Mouse (Mus musculus) heart, embryonic 12.5 days (tissue): ENCODE data around the gene Zfp286. TPM values are rescaled to one million over a fixed set of nuclear protein-coding genes. Genes with fewer than 3 reads are reported as not detected.
A peak's percentile ranks its signal among the peaks of the same experiment; 100 is the strongest.
"Not testable (repeated sequence)": the region's sequence is repeated elsewhere in the genome, so short reads cannot be mapped to it uniquely, and the experiment has no call there.

ENCODE experiments used
- ATAC-seq: fragments of 200-750 bp; cut with Nextera tagmentation; 2 replicates; pipeline ENCODE4 v1.8.0; 2017; ENCODE audit warnings: moderate TSS enrichment, moderate library complexity; ENCODE audit not compliant: insufficient number of reproducible peaks, low FRiP score
- H3K27ac ChIP-seq: fragments of 300-500 bp; sonication (generic); 2 replicates; pipeline ENCODE4 v1.5.1; 2016; ENCODE audit warnings: mild to moderate bottlenecking, moderate library complexity; ENCODE audit not compliant: poor library complexity, severe bottlenecking
- H3K27me3 ChIP-seq: fragments of 300-500 bp; sonication (generic); replicated peaks from 2 replicates; pipeline ENCODE4 v1.6.1; 2016; ENCODE audit warnings: mild to moderate bottlenecking, moderate library complexity
- H3K36me3 ChIP-seq: fragments of 300-500 bp; sonication (generic); 2 replicates; pipeline ENCODE4 v1.6.1; 2016; ENCODE audit warnings: mild to moderate bottlenecking, moderate library complexity
- H3K4me1 ChIP-seq: fragments of 300-500 bp; sonication (generic); replicated peaks from 2 replicates; pipeline ENCODE4 v1.6.1; 2016; ENCODE audit warnings: mild to moderate bottlenecking
- H3K4me2 ChIP-seq: fragments of 300-500 bp; sonication (generic); 2 replicates; pipeline ENCODE4 v1.6.1; 2016; ENCODE audit warnings: mild to moderate bottlenecking, moderate library complexity
- H3K4me3 ChIP-seq: fragments of 300-500 bp; sonication (generic); 2 replicates; pipeline ENCODE4 v1.5.1; 2016; ENCODE audit warnings: mild to moderate bottlenecking
- H3K9ac ChIP-seq: fragments of 300-500 bp; sonication (generic); 2 replicates; pipeline ENCODE4 v1.6.1; 2016; ENCODE audit warnings: mild to moderate bottlenecking, moderate library complexity
- H3K9me3 ChIP-seq: fragments of 300-500 bp; sonication (generic); replicated peaks from 2 replicates; pipeline ENCODE4 v1.6.1; 2016; ENCODE audit warnings: mild to moderate bottlenecking, moderate library complexity
- WGBS: fragments of 180-500 bp; shearing (Covaris S2); methylation state at CpG from one replicate; pipeline ENCODE4 v1.1.7; 2016; 5-methylcytosine and 5-hydroxymethylcytosine counted together
- polyA plus RNA-seq: library from polyadenylated mRNA; unstranded; fragments of >200 nt; fragmentation: Nextera tagmentation; extraction: Ambion mirVana; gene quantifications from 2 replicates; pipeline ENCODE4 v1.2.1, GENCODE M21; 2016

Zfp286 gene
- polyA plus RNA-seq, 1 experiment from 2014 or later = 10.6 TPM

DNA sequence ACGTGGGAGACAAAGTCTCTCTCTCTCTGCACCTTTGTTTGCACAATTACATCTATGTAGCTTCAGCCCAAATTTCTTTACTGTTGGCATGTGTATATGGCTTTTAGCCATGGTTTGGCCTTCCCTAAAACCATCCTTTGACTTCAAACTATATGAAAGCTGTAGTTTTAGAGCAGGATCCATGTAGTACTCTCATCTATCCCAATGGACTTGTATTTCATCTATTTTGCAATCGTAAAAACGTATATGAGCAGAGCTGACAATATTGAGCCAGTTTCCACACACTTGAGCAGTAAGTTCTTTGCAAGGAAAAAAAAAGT, 315 bp upstream of the Zfp286 start:
- WGBS = 57% methylated on average over 3 of the region's 3 CpGs
- H3K27me3 ChIP-seq = no peaks in the 10 kb centered on the region
- peaks cover 16% of the 10 kb centered on the region for H3K36me3 ChIP-seq
- peak overlapping the region; percentile 70 for H3K4me3 ChIP-seq
- H3K4me2 ChIP-seq = peak overlapping the region; percentile 86
- H3K9ac ChIP-seq = 0 out of 2 replicates have a peak overlapping the region, but pooled peaks have one; percentile 48
- no peak for ATAC-seq
- peaks cover 7% of the 10 kb centered on the region; the same call in 1 of the 2 replicates for H3K4me1 ChIP-seq
- H3K9me3 ChIP-seq = 0 out of 2 replicates have a peak, but pooled peaks cover 2% of the 10 kb centered on the region
- no peak overlapping the region for H3K27ac ChIP-seq

GRCm38 (mm10) chr11:62776510-62776909, 12.8 kb downstream of the Zfp286 start:
- no peak overlapping the region for H3K4me3 ChIP-seq
- no peak overlapping the region for H3K27ac ChIP-seq
- ATAC-seq = no peak
- H3K4me2 ChIP-seq = no peak overlapping the region
- H3K9me3 ChIP-seq = peaks cover 48% of the 10 kb centered on the region
- H3K36me3 ChIP-seq = peaks cover 45% of the 10 kb centered on the region
- H3K9ac ChIP-seq = no peak overlapping the region
- H3K4me1 ChIP-seq = no peaks in the 10 kb centered on the region
- 88% methylated on average over 7 of the region's 7 CpGs for WGBS
- H3K27me3 ChIP-seq = no peaks in the 10 kb centered on the region

GRCm38 (mm10) chr11:62760755-62761457, 28.4 kb downstream of the Zfp286 start:
- peaks cover 12% of the 10 kb centered on the region for H3K4me1 ChIP-seq
- no peak overlapping the region for H3K9ac ChIP-seq
- no peaks in the 10 kb centered on the region for H3K36me3 ChIP-seq
- ATAC-seq = no peak
- whole genome bisulfite sequencing = 68% methylated on average over 9 of the region's 9 CpGs
- H3K4me2 ChIP-seq = no peak overlapping the region
- H3K27me3 ChIP-seq = peaks cover 12% of the 10 kb centered on the region
- no peak overlapping the region for H3K4me3 ChIP-seq
- no peak overlapping the region for H3K27ac ChIP-seq
- H3K9me3 ChIP-seq = 0 out of 2 replicates have a peak, but pooled peaks cover 4% of the 10 kb centered on the region

DNA sequence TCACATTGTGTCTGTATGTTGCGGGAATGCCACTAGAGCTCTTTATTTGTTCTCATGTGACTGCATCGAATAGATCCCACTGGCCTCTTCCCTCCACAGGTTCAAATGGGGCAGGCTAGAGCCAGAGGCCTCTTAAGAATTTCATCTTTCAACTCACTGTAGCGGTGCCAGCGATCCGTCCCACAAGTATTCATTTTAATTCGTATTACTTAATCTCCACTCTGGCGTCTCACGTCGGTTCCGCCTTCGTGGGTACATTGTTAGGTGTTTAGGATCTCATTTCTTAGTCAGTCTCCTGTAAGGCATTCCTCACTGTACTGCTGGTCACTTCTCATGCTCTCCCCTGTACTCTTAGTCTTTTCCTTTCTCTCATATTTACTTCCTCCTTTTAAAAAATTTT, 30.8 kb downstream of the Zfp286 start:
- Histone ChIP-seq H3K27me3 (peaks cover 18% of the 10 kb centered on the region), H3K4me2 (no peak overlapping the region), H3K9ac (no peak overlapping the region), H3K4me3 (no peak overlapping the region), H3K36me3 (no peaks in the 10 kb centered on the region), H3K27ac (no peak overlapping the region), H3K9me3 (no peaks in the 10 kb centered on the region), H3K4me1 (peaks cover 12% of the 10 kb centered on the region)
- ATAC-seq = no peak
- 85% methylated on average over 11 of the region's 11 CpGs for WGBS

GRCm38 (mm10) chr11:62757906-62758305, 31.4 kb downstream of the Zfp286 start:
- 73% methylated on average over 6 of the region's 6 CpGs for WGBS
- ATAC-seq = no peak
- no peaks in the 10 kb centered on the region for H3K9me3 ChIP-seq
- no peak overlapping the region for H3K4me3 ChIP-seq
- no peak overlapping the region for H3K27ac ChIP-seq
- no peaks in the 10 kb centered on the region for H3K36me3 ChIP-seq
- H3K4me2 ChIP-seq = no peak overlapping the region
- peaks cover 18% of the 10 kb centered on the region for H3K27me3 ChIP-seq
- no peak overlapping the region for H3K9ac ChIP-seq
- H3K4me1 ChIP-seq = peaks cover 12% of the 10 kb centered on the region

GRCm38 (mm10) chr11:62757143-62757507, 32.1 kb downstream of the Zfp286 start:
- Histone ChIP-seq H3K27me3 (peaks cover 25% of the 10 kb centered on the region), H3K9ac (no peak overlapping the region), H3K27ac (no peak overlapping the region), H3K36me3 (no peaks in the 10 kb centered on the region), H3K4me3 (no peak overlapping the region; the same call in 1 of the 2 replicates), H3K4me1 (peaks cover 12% of the 10 kb centered on the region), H3K4me2 (peak overlapping the region; percentile 49), H3K9me3 (no peaks in the 10 kb centered on the region)
- peak; percentile 38; the same call in 1 of the 2 replicates for ATAC-seq
- 7% methylated on average over 7 of the region's 7 CpGs for WGBS

DNA sequence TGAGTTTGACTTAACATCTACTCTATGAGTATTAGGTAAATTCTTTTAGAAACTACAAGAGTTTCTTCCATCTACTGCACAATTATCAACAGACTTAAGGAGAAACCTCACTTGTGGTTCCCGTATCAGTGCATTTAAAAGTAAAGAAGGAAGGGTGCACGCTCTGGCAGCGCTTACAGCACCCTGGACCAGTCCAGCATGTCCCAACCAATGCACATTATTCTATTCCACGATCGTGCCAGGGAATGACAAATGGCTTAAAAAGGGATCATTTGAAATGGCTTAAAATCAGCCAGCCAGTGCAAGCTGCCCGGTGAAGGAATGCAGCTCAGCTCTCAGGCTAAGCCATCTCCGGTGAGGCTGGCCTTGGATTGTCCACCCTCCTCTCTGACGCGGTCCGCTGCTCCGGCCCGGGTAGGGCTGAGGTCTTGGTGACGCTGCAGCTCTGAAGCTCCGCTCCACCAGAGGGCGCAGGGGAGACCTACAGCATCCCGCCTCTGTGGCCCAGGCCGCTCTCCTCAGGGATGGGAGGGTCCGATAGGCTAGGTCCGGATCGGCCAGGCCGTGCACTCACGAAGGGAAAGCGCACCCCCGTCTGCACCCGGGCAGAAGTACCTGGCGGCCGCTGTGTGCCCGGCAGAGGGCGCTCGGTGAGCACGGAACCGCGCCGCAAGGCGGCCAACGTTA, 32.7 kb downstream of the Zfp286 start:
- Histone ChIP-seq H3K4me2 (peak overlapping the region; percentile 49), H3K9ac (no peak overlapping the region), H3K36me3 (no peaks in the 10 kb centered on the region), H3K27me3 (peaks cover 27% of the 10 kb centered on the region), H3K4me1 (peaks cover 6% of the 10 kb centered on the region), H3K9me3 (no peaks in the 10 kb centered on the region), H3K27ac (no peak overlapping the region), H3K4me3 (peak overlapping the region; percentile 6; the same call in 1 of the 2 replicates)
- 8% methylated on average over 36 of the region's 36 CpGs for WGBS
- ATAC-seq = peak; percentile 99

- Histone ChIP-seq H3K4me3 (no peak within 1 kb of the TSS), H3K9me3 (no peaks in the 10 kb centered on the region), H3K4me2 (no peak within 1 kb of the TSS), H3K27me3 (peaks cover 36% of the 10 kb centered on the region), H3K9ac (no peak within 1 kb of the TSS), H3K4me1 (no peaks in the 10 kb centered on the region), H3K36me3 (no peaks in the 10 kb centered on the region), H3K27ac (no peak within 1 kb of the TSS)
- WGBS = 79% methylated on average over 8 of the region's 8 CpGs
- ATAC-seq = no peak
Observed at GRCm38 (mm10) chr11:62752780-62753179, 36.5 kb downstream of the Zfp286 start, which contains the start of gene Gm10428. Gene Gm10428 (plus strand): TSS chr11:62753100.

- peaks cover 35% of the 10 kb centered on the region for H3K27me3 ChIP-seq
Observed at GRCm38 (mm10) chr11:62752191-62752590, 37.1 kb downstream of the Zfp286 start.

GRCm38 (mm10) chr11:62749445-62749844, 39.8 kb downstream of the Zfp286 start:
- H3K27me3 ChIP-seq = peaks cover 32% of the 10 kb centered on the region
- H3K36me3 ChIP-seq, H3K4me1 ChIP-seq, H3K9ac ChIP-seq, H3K4me3 ChIP-seq, H3K4me2 ChIP-seq, H3K27ac ChIP-seq, ATAC-seq, H3K9me3 ChIP-seq: not testable (repeated sequence)
- 85% methylated on average over 13 of the region's 13 CpGs for WGBS

More at GRCm38 (mm10) chr11:62752191-62752590, 37.1 kb downstream of the Zfp286 start:
- 60% methylated on average over 11 of the region's 11 CpGs for WGBS
- no peak overlapping the region for H3K27ac ChIP-seq
- no peak overlapping the region for H3K9ac ChIP-seq
- no peak for ATAC-seq
- no peaks in the 10 kb centered on the region for H3K36me3 ChIP-seq
- no peaks in the 10 kb centered on the region for H3K9me3 ChIP-seq
- H3K4me2 ChIP-seq = no peak overlapping the region
- no peak overlapping the region for H3K4me3 ChIP-seq
- no peaks in the 10 kb centered on the region for H3K4me1 ChIP-seq

DNA sequence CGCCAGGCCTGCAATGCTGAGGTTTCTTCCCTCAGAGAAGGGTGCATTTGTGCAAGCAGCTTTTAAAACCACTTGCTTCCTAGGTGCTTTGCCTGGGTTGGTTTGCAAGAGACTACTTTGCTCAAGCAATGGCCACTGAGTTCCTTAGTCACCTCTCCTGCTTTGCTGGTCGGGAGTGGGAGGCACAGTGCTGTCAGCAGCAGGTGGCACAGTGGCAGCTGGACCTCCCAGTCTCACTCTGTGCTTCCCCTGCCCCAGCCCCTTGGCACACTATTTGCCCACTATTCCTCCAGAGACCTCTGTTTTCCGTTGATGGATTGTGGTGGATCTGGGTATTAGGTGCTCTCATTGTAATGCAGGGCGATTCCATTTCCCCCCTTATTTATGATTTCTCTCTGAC, 41.2 kb downstream of the Zfp286 start:
- H3K4me2 ChIP-seq = no peak overlapping the region
- no peaks in the 10 kb centered on the region for H3K4me1 ChIP-seq
- WGBS = 74% methylated on average over 4 of the region's 4 CpGs
- H3K9ac ChIP-seq = no peak overlapping the region
- no peaks in the 10 kb centered on the region for H3K36me3 ChIP-seq
- no peaks in the 10 kb centered on the region for H3K9me3 ChIP-seq
- no peak overlapping the region for H3K27ac ChIP-seq
- peaks cover 34% of the 10 kb centered on the region for H3K27me3 ChIP-seq
- no peak for ATAC-seq
- H3K4me3 ChIP-seq = no peak overlapping the region
